Mouse (Mus musculus) forebrain, embryonic 16.5 days (tissue): ENCODE measurements around the gene H2-T3. TPM values are rescaled to one million over a fixed set of nuclear protein-coding genes. Genes with fewer than 3 reads are reported as not detected.
"Not testable (repeated sequence)": the region's sequence is repeated elsewhere in the genome, so short reads cannot be mapped to it uniquely, and the experiment has no call there.

Source experiments
- ATAC-seq: fragments of 200-750 bp; cut with Nextera tagmentation; 2 replicates; pipeline ENCODE4 v1.8.0; 2017; ENCODE audit warnings: mild to moderate bottlenecking, moderate library complexity
- H3K27ac ChIP-seq: fragments of 300-500 bp; sonication (generic); 2 replicates; pipeline ENCODE4 v1.5.1; 2014; ENCODE audit warnings: low read length, control low read depth
- H3K27me3 ChIP-seq: fragments of 300-500 bp; sonication (generic); replicated peaks from 2 replicates; pipeline ENCODE4 v1.6.1; 2014; ENCODE audit warnings: low read length; ENCODE audit not compliant: control insufficient read depth, insufficient read depth
- H3K36me3 ChIP-seq: fragments of 300-500 bp; sonication (generic); 2 replicates; pipeline ENCODE4 v1.6.1; 2014; ENCODE audit not compliant: control insufficient read depth, insufficient read depth
- H3K4me1 ChIP-seq: fragments of 300-500 bp; sonication (generic); replicated peaks from 2 replicates; pipeline ENCODE4 v1.6.1; 2014; ENCODE audit warnings: low read length; ENCODE audit not compliant: control insufficient read depth, insufficient read depth
- H3K4me2 ChIP-seq: fragments of 300-500 bp; sonication (generic); 2 replicates; pipeline ENCODE4 v1.6.1; 2014; ENCODE audit warnings: mild to moderate bottlenecking, low read length, control low read depth
- H3K4me3 ChIP-seq: fragments of 300-500 bp; sonication (generic); replicated peaks from 2 replicates; pipeline ENCODE4 v1.5.1; 2014; ENCODE audit warnings: mild to moderate bottlenecking, low read length, control low read depth
- H3K9ac ChIP-seq: fragments of 300-500 bp; sonication (generic); replicated peaks from 2 replicates; pipeline ENCODE4 v1.6.1; 2014; ENCODE audit warnings: low read depth, low read length, control low read depth
- H3K9me3 ChIP-seq: fragments of 300-500 bp; sonication (generic); 2 replicates; pipeline ENCODE4 v1.6.1; 2016; ENCODE audit warnings: low read length; ENCODE audit not compliant: control insufficient read depth
- WGBS: fragments of 180-500 bp; shearing (Covaris S2); extraction: QIAGEN DNeasy Blood & Tissue Kit; methylation state at CpG from one replicate; pipeline ENCODE4 v1.1.7; 2014; 5-methylcytosine and 5-hydroxymethylcytosine counted together
- polyA plus RNA-seq: library from polyadenylated mRNA; unstranded; fragments of >200 nt; fragmentation: Nextera tagmentation; extraction: Ambion mirVana; gene quantifications from 2 replicates; pipeline ENCODE4 v1.2.1, GENCODE M21; 2015

H2-T3 gene
- not detected in 2 replicates for polyA plus RNA-seq

DNA sequence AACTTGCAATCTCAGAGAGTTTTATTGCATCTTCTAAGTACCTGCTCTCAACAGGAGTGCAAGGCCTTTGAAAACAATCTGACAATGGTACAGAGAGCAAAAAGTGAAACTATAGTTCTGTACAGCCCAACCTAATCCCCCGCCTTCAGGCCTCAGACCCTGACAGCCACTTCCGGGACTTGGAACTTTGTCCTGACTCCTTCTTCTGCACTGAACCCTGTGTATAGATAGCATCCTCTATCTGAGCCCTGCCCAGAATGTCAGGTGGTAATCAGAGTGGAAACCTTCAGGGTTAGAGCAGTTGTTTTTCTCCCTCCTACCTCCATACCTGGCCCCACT is at the start of gene H2-T3:
Gene H2-T3 (minus strand): TSS at position 119 of the 339 bp plus-strand sequence.
- H3K4me1 ChIP-seq: no peaks in the 10 kb centered on the region
- no peak for ATAC-seq
- 84% methylated on average over 2 of the region's 2 CpGs for WGBS
- no peak within 1 kb of the TSS for H3K9ac ChIP-seq
- no peaks in the 10 kb centered on the region for H3K36me3 ChIP-seq
- H3K27me3 ChIP-seq: no peaks in the 10 kb centered on the region; the same call in 1 of the 2 replicates
- no peak within 1 kb of the TSS for H3K4me3 ChIP-seq
- H3K4me2 ChIP-seq: no peak within 1 kb of the TSS
- no peak within 1 kb of the TSS for H3K27ac ChIP-seq
- no peaks in the 10 kb centered on the region for H3K9me3 ChIP-seq

- H3K9ac ChIP-seq: peak overlapping the region; percentile 44
Measured at GRCm38 (mm10) chr17:36237321-36237921, 47.3 kb upstream of the H2-T3 start.

GRCm38 (mm10) chr17:36235300-36235699 is 45.2 kb upstream of the H2-T3 start:
- not testable (repeated sequence) for H3K9me3 ChIP-seq, H3K4me2 ChIP-seq, H3K4me1 ChIP-seq, H3K27ac ChIP-seq, H3K36me3 ChIP-seq, ATAC-seq, H3K9ac ChIP-seq, H3K4me3 ChIP-seq
- WGBS: 27% methylated on average over 8 of the region's 9 CpGs
- H3K27me3 ChIP-seq: peaks cover 17% of the 10 kb centered on the region

More at GRCm38 (mm10) chr17:36237321-36237921, 47.3 kb upstream of the H2-T3 start:
- Histone ChIP-seq H3K4me3 (peak overlapping the region; percentile 30), H3K27me3 (peaks cover 16% of the 10 kb centered on the region), H3K4me2 (peak overlapping the region; percentile 54), H3K27ac (no peak overlapping the region), H3K9me3 (no peaks in the 10 kb centered on the region), H3K4me1 (peaks cover 5% of the 10 kb centered on the region), H3K36me3 (no peaks in the 10 kb centered on the region)
- 3% methylated on average over 27 of the region's 27 CpGs for WGBS
- ATAC-seq: no peak

DNA sequence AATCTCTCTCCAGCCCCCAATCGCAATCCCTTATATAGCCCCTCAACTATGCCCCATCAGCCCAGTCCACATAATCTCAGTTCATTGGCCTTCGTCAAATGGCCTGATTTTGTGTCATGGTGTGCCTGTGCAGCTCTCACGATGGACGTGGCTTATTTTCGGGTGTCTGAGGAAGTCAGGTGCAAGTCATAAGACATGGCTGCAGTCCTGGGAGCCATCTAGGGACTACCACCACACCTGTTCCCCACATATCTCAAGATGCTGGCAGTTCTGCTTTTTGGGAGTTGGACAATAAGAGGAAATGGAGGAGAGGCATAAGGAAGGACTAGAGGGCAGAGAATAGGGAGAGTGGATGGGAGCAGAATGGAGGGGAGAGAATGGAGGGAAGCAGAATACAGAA is 43.5 kb upstream of the H2-T3 start:
- H3K4me2 ChIP-seq: no peak overlapping the region
- no peak overlapping the region for H3K9ac ChIP-seq
- ATAC-seq: no peak
- H3K27ac ChIP-seq: no peak overlapping the region
- H3K4me1 ChIP-seq: peaks cover 5% of the 10 kb centered on the region
- peaks cover 23% of the 10 kb centered on the region for H3K27me3 ChIP-seq
- WGBS: 81% methylated on average over 5 of the region's 5 CpGs
- H3K4me3 ChIP-seq: no peak overlapping the region
- H3K9me3 ChIP-seq: no peaks in the 10 kb centered on the region
- H3K36me3 ChIP-seq: no peaks in the 10 kb centered on the region

GRCm38 (mm10) chr17:36231318-36231717 is 41.2 kb upstream of the H2-T3 start:
- no peaks in the 10 kb centered on the region for H3K36me3 ChIP-seq
- WGBS: 8% methylated on average over 35 of the region's 36 CpGs
- no peaks in the 10 kb centered on the region for H3K9me3 ChIP-seq
- no peak overlapping the region for H3K27ac ChIP-seq
- no peak overlapping the region for H3K4me2 ChIP-seq
- no peak for ATAC-seq
- no peaks in the 10 kb centered on the region for H3K4me1 ChIP-seq
- H3K27me3 ChIP-seq: peaks cover 27% of the 10 kb centered on the region
- no peak overlapping the region for H3K9ac ChIP-seq
- no peak overlapping the region for H3K4me3 ChIP-seq

DNA sequence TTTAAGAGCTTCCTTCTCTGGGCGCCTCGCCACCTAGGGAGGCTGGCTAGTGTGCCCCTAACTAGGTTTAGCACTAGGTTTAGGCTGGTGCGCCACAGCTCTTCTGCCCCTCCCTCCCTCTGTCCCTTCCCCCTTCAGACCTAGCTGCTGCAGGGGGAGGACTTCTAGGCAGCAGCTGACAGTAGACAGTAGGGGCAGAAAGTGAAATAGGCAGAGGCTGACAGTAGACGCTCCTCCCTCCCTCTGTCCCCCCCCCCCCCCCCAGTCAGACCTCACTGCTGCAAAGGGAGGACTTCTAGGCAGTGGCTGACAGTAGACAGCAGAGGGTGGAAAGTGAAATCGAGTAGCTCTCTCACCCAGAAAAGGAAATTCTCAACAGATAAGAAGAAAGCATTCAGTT is 39.0 kb upstream of the H2-T3 start:
- Histone ChIP-seq H3K27me3 (peaks cover 41% of the 10 kb centered on the region), H3K4me1 (no peaks in the 10 kb centered on the region), H3K4me2 (no peak overlapping the region), H3K27ac (no peak overlapping the region), H3K9ac (no peak overlapping the region), H3K4me3 (no peak overlapping the region), H3K9me3 (no peaks in the 10 kb centered on the region), H3K36me3 (no peaks in the 10 kb centered on the region)
- WGBS: 6% methylated on average over 5 of the region's 5 CpGs
- ATAC-seq: no peak

GRCm38 (mm10) chr17:36226921-36227320 is 36.8 kb upstream of the H2-T3 start:
- no peak overlapping the region for H3K4me2 ChIP-seq
- H3K9me3 ChIP-seq: no peaks in the 10 kb centered on the region
- H3K4me1 ChIP-seq: no peaks in the 10 kb centered on the region
- peaks cover 45% of the 10 kb centered on the region for H3K27me3 ChIP-seq
- 16% methylated on average over 8 of the region's 8 CpGs for WGBS
- ATAC-seq: no peak
- no peaks in the 10 kb centered on the region for H3K36me3 ChIP-seq
- H3K27ac ChIP-seq: no peak overlapping the region
- H3K4me3 ChIP-seq: no peak overlapping the region
- H3K9ac ChIP-seq: no peak overlapping the region

DNA sequence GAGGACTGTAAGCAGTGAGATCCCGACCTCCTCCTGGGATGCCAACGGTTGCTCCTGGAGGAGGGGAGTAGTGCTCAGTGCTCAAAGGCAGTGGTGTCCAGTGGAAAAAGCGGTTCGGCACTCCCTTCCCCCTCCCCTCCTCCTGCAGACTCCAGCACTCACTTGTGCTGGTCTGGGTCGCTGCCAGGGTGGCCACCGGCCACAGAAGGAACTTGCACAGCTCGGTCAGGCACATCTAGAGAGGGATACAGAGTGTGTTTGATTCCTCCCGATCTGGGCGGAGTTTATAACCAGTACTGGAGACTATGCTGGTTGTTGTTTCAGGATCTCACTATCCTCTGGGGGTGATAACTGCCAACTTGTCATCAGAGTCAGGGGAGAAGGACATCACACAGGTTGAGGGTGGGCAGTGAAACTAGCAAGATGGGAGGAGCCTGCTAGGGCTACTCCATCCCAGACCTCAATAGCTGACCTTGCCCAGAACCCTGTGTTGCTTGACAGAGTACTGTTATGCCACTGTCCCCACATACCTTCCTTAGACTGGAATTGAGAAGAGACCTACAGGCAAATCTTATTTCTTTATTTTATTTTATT is 35.2 kb upstream of the H2-T3 start:
- WGBS: 9% methylated on average over 9 of the region's 9 CpGs
- Histone ChIP-seq H3K27ac (no peak overlapping the region), H3K4me1 (no peaks in the 10 kb centered on the region), H3K9me3 (no peaks in the 10 kb centered on the region), H3K27me3 (peaks cover 44% of the 10 kb centered on the region), H3K4me2 (no peak overlapping the region), H3K36me3 (no peaks in the 10 kb centered on the region), H3K9ac (no peak overlapping the region), H3K4me3 (no peak overlapping the region)
- ATAC-seq: no peak

GRCm38 (mm10) chr17:36224451-36224850 is 34.4 kb upstream of the H2-T3 start:
- Histone ChIP-seq H3K9ac (no peak overlapping the region), H3K27me3 (peaks cover 37% of the 10 kb centered on the region), H3K9me3 (no peaks in the 10 kb centered on the region), H3K27ac (no peak overlapping the region), H3K36me3 (no peaks in the 10 kb centered on the region), H3K4me3 (no peak overlapping the region), H3K4me1 (no peaks in the 10 kb centered on the region), H3K4me2 (no peak overlapping the region)
- no peak for ATAC-seq
- WGBS: 54% methylated on average over 3 of the region's 3 CpGs
